Mouse (Mus musculus) gastrocnemius, adult 8-10 months (tissue): ENCODE measurements around the gene Ppp2ca. TPM values are rescaled to one million over a fixed set of nuclear protein-coding genes. Genes with fewer than 3 reads are reported as not detected.
"Not testable (repeated sequence)": the region's sequence is repeated elsewhere in the genome, so short reads cannot be mapped to it uniquely, and the experiment has no call there.

Experiments used
- DNase-seq, 2 experiments: peaks; one replicate each; pipeline ENCODE4 v3.0.0; 2022; ENCODE audit warnings: low spot score in 2 of 2
- total RNA-seq, 4 experiments: library from RNA; stranded (reverse); gene quantifications; 2 replicates each; pipeline ENCODE4 v1.2.4; 2022

Gene Ppp2ca
- total RNA-seq, 4 experiments from 2014 or later, result 38.1 to 44.0 (median 41.0) TPM

DNA sequence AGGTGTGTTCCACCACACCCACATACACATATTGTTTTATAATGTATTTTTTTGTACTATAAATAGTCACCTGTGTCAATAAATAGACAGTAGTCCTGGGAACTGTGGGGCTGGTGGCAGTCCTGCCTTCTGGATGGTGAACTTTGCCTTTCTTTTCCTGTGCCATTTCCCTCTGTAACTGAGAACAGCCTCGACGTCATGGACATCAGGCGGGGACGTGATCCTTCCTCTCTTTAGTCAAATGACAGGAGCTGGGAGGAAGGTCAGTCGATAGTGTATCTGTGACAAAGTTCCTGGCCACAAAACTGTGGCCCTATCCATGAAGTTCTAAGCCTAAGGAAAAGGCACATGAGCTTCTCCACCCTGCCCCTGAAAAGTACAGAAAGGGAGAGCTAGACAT is 3.9 kb upstream of the Ppp2ca start:
- DNase-seq, result peak; percentile 18 to 27

DNA sequence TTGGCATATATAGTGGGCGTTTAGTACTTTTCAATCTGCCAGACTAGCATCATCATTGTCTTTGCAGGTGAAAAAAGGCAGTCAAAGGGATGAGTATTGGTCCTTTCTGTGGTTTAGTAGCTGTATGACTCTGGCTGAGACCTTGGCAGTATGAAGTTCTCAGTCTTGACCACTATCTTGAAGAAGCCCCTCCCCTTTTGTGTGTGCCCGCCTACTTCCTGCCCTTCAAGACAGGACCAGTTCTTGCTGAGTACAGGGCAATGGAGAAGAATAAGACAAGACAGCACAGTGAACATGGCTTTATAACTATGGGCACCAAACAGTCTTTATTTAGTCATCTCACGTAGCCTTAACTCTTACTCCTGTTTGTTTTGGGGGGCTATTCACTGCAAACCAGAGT is 1.5 kb upstream of the Ppp2ca start:
- DNase-seq, result no peak

DNA sequence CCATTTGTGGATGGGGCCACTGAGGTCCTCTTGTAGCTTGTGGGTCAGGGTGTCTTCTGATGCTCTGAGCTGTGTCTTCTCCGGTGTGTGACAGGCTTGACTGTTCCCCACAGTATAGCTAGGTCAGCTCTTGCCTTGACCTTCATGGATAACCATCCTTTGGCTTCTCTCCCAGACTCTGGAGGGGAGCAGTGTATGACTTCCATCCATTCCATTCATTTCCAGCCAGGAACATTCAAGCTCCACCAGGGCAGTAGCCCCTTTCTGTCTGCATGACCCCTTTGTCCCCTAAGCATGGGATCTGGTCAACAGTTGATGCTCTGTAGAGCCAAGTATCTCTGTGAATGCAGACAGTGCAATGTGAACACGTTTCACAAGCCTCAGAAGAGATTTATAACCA is 885 bp upstream of the Ppp2ca start:
- DNase-seq, result no peak

DNA sequence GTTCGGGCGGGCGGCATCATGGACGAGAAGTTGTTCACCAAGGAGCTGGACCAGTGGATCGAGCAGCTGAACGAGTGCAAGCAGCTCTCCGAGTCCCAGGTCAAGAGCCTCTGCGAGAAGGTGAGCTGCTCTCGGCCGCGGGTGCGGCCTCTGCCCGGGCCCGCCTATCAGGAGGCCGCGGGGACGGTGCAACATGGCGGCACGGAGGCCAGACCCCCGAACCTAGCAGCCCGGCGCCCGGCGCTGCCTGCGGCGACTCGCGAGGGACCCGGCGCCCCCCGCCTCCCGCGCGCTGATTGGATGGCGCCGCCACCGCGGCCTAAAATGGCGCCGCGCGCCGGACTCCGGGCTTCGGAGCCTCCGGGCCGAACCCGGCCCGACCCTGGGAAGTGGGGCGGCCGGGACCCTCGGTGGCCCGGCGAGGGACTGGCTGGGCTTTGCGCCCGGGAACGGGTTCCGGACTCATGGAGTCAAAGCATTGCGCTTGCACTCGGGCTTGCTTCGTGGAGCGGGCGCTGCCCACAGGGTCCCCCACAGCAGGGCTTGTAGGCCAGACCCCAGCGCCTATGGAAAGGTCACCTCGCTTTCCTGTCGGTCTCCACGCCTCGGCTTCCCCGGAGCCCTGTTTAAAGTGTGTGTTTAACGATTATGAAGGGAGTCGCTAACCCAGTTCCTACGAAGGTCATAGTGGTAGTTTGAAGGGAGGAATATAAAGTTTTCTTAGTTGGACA is 715 bp downstream of the Ppp2ca start:
- DNase-seq, result peak; percentile 27 to 53

DNA sequence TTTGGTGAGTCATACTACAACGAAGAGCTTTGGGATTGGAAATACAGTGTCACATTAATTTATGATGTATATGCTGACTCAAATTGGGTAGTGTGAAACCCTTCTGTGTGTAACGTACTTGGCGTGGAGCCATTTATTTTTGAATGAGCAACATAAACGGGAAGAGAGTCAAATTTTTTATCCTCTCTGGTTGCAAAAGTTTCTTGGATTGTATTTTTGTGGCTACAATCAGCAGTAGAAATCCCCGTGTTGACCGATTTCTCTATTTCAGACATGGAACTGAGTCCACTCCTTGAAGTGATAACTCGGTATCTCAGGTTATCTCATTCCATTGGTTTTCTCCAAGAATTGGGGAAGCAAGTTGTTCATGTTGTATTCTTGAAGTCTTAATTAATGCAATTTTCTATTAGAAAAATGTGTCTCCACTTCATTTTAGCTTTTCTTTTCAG is 1.3 kb downstream of the Ppp2ca start:
- DNase-seq, result no peak

DNA sequence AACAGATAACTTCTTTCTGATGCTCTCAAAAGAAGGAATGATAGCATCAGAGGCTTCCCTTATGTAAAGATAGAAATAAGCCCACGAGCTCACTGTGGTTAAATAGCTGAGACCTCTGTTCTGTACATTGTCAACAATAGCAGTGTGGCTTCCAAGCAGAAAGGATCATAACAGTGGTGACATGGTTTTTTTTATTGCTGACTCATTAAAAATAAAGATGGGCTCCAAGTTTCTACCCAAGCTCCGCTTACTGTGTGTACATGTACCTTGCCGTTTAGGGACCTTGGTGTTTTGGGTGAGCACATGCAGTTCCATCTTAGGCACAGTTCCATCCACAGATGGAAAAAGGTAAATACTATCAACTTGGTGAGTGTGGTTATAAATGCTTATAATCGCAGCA is 4.5 kb downstream of the Ppp2ca start:
- DNase-seq, result no peak

DNA sequence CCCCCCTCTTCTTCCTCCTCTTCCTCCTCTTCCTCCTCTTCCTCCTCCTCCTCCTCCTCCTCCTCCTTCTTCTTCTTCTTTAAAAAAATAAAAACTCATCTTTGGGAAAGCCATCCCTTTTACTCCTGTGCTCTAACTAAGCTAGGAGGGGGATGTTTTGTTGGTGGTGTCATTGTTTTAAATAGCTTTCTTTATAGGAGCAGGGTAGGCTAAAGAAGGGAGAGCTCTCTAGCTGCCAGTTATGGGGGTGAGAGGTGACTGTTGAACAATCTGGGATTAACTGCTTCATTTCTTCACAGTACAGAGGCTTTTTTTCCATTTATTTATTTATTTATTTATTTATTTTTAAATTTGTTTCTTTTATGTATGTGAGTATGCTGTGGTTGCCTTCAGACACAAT is 7.0 kb downstream of the Ppp2ca start:
- DNase-seq, result no peak

DNA sequence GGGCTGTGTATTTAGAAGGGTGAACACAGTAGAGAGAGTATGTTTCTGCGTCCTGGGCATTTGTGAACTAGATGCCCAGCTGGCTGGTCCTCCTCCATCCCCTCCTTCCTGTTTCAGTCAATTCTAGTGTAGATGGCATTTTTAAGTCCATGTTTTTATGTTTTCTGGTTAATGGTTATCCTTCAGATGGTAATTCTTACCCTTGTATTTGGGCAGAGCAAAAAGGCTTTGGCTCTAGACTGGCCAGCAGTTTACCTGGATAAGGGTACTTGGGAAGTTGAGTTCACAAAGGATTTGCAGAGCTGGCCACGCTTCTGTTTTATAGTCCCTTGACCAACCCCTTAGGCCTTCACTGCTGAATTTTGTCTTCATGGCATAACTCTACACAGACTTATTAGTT is 7.6 kb downstream of the Ppp2ca start:
- DNase-seq, result no peak

DNA sequence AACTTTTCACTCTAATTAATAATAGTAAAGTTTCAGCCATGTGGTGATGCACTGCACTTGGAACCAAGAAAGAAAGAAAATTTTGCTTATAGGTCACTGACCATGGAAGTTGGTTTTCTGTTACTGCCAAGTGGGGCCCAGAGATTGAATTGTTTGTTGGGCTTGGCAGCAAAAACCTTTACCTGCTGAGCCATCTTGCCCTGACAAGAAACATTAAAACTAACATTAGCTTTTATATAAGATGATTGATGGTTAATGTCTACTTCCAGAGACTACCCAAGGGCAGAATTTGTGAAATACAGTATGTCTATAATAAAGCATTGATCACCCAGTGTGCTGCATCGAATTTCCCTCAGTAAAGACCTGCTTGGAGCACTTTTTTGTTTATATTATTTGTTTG is 8.0 kb downstream of the Ppp2ca start:
- DNase-seq, result no peak

DNA sequence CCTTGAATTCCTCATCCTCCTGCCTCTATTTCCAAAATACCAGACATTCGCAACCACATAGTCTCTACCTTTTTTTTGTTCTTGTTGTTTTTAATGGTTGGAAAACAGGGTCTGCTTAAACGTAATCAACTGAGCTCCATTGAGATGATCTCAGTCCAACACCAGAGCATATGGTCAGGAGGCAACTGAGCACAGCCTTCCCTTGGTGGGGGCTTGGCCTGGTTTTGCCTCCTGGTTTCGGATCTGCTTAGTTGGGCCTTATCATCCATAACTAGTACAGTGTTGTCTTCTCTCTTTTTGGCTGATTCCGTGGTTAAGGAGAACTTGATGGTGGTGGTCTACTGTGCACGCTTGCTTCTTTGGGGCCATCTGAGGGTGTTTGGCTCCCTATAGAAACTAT is 10.3 kb downstream of the Ppp2ca start:
- no peak for DNase-seq

DNA sequence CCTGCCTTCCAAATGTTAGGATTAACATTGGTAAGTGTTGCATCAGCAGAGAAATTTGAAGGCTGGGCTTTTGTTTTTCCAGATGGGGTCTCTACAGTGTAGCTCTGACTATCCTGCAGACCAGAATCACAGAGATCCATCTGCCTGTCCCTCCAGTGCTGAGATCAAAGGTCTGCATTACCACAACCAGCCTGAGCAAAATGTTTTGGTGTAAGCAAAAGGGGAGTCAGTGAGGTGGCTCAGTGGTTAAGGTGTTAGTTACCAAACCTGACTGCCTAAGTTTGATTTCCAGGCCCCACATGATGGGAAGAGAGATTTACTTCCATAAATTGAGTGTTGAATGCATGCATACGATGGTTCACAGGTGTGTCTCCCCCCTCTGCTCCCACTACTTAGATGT is 10.9 kb downstream of the Ppp2ca start:
- no peak for DNase-seq

DNA sequence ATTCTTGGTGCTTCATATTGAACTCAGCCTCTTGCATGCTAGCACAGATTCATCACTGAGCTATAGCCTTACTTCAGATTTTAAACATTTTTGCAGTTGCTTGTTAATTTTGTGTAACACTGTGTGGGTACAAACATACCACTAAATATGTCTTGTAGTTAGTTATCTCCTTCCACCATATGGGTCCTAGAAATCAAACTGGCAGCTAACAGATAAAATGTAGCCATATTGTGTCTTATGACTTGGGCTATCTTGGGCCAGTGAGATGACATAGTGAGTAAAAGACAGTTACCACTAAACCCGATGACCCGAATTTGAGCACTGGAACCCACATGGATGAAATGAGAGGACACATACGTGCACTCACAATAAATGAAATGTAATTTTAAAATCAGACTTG is 17.0 kb downstream of the Ppp2ca start:
- no peak for DNase-seq

DNA sequence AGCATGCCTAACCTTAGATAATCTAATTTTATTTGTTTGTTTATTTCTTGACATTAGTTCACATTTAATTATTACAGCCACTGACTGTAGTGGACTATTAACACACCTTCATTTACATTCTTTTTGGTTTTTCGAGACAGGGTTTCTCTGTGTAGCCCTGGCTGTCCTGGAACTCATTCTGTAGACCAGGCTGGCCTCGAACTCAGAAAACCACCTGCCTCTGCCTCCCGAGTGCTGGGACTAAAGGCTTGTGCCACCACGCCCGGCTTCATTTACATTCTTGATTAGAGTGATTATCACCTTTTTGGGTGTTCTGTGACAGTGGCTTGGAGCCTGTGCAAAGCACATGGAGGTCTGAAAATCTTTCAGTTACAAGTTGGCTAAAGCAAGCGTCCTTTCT is 17.6 kb downstream of the Ppp2ca start:
- not testable (repeated sequence) for DNase-seq

DNA sequence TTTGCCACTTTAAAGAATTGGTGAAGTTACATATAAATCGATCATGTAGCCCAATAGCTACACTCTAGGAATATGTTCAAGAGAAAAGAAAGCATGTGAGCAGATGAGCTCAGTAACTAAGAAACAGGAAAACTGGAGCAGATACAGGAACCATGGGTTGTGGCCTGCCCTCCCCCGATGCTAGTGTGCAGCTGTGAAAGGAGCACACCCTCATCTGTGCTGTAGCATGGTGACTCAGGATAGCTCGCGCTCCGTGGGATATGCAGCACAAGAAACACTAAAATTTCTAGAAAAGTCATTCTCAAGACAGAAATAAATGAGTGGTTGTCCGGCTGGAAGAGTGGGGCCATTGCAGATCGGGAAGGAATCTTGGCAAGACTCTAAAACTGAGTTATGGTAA is 18.7 kb downstream of the Ppp2ca start:
- DNase-seq, result no peak

DNA sequence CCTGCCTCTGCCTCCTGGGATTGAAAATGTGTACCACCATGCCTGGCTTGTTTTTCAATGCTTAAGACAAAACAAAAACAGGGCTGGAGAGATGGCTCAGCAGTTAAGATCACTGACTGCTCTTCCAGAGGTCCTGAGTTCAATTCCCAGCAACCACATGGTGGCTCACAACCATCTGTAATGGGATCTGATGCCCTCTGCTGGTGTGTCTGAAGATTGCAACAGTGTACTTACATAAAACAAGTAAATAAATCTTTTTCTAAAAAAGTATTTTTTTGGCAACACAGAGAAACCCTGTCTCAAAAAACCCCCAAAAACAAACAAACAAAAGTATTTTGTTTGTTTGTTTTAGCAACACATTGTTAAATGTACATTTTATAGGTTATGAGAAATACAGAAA is 21.9 kb downstream of the Ppp2ca start:
- DNase-seq, result not testable (repeated sequence)

DNA sequence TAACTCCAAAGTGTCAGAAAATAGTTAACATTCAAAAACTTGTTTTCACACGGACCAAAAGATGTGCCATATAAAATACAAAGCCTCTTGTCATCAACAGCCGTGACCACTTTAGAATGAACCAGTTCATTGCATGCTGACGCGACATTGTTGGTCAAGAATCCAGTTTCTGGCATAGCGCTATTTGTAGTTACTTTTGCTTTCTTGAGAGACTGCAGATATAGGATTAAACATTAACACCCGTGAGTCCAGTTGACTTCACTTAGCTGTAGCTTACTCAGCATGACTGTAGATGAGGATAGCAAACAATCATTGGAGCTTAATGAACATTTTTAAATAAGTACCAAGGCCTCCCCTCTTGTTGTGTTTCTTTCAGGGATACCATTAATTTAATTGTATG is 23.6 kb downstream of the Ppp2ca start:
- no peak for DNase-seq

DNA sequence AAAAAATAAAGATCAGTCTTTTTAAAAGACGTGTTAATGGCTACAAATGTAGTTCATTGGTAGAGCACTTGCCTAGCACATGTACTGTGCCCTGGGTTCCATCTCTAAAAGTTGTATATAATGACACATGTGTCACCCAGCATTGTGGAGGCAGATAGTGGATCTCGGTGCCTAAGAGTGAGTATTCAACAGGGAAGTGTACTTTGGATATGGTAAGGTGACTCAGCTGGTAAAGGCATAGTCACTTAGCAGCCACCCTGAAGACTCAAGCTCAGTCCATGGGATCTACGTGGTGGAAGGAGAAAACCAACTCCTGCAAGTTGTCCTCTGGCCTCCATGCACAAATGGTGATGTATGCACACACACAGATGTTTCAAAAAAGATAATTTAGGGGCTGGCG is 26.0 kb downstream of the Ppp2ca start:
- no peak for DNase-seq

DNA sequence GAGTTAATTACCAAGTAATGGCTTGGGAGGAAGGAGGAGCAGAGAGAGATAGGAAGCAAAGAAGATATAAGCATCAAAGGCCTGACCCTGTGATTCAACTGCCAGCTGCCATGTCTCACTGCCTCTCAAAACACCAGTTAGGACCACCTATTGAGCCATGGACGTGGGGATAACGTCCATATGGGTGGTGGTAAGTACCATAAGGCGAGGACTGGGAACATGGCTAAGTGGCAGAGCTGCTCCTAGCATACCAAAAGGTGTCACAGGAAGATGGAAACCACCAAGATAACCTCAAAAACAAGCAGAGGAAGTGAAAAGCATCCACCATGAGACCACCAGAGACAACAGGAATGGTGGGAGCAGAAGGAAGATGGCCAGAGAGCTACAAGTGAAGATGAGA is 28.7 kb downstream of the Ppp2ca start:
- DNase-seq, result no peak

DNA sequence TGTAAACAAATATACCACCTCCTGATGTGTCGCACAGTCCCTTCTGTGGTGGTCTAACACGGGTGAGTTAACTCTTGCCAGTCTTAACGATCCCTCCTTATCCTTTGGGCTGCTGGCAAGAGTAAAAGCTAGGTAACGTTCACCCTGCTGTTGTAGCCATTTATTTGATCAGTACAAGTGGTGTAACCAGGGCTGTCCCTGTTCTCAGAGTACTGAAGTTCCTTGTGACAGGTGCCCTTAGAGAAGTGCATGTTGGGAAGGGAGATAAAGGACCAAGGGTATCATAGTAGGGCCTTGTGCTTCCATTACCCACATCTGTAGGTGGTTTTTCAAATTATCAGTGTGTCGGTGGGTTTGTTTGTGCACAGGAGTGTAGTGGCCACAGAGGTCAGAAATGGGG is 29.3 kb downstream of the Ppp2ca start:
- DNase-seq, result no peak

DNA sequence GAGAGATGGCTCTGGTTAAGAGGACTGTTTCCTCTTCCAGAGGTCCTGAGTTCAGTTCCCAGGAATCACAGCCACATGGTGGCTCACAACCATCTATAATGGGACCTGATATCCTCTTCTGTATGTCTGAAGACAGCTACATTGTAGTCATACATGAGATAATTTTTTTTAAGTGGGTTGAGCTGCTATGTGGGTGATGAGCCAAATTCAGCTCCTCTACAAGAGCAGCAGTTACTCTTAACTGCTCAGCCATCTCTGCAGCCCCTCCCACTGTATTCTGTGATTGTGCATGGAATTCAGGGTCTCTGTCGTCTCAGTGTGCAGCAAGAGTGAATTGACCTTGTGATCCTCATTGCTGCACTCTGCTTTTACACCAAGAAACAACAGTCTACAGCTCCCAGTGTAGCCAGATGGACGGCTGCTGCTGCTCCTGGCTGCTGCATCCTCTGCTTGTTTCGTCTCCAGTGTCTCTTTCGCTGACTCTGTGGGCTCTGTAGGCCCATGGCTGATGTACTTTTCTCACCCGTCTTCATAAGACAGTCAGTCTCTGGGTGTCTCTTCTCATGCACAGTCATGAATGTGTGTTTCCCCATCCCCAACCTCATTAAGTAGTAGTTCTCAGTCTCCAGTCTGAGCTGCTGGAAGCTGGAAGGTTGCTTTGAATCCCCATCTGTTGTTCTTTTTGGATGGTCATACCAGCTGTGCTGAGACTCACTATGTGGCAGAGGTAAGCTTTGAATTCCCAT is 30.0 kb downstream of the Ppp2ca start:
- no peak for DNase-seq

DNA sequence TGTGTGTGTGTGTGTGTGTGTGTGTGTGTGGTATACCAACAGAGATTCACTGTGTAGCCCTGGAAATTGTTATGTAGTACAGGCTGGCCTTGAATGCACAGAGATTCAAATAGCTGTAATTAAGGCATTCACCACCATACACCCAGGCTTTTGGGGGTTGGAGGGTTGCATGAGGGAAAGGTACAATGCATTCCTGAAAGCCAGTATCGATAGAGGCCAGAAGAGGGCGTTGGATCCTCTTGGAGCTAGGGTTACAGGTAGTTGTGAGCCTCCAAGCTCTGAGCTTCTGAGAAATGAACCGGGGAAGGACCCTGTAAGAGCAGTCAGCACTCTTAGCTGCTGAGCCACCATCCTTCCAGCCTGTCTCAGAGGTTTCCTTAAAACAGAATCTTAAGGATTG is 30.7 kb downstream of the Ppp2ca start:
- DNase-seq, result no peak

DNA sequence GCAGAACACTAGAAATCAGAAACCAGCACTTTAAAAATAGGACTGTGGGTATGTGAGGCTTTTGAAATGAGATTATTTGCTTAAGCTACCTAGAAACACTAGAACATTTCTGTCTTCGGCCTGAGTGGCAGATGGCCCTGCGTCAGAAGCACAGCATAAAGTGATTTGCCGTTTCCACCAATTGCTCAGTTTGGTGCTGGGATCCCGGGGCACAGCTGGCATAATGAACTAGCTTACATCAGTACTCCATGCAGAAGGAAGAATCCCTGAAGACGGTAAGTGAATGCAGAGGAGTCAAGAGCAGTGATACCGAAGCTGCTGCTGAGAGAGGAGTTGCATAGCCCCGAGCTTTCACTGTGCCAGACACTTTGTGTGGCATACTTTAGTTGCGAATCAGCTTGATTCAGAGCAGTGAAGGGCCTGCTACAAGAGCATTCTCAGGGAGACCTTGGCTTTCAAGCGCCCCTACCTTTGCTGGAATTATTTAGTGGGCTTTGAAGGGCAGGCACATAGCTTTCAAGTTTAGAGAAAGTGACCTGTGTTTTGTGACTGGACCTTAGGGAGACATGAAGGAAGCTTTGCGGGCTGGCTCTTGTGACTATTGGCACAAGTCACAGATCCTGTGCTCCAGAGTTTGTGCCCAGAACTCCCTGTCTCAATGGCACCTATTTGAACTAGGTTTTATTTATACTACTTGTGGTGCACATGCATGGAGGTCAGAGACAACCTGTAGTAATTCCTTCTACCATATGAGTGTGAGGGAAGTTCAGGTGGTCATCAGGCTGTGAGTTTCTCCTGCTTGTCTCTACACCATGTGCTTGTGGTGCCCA is 31.4 kb downstream of the Ppp2ca start:
- DNase-seq, result no peak
